ENCODE assay signal across 8 mouse cellular contexts in genomic region chr10:40141864-40142523, GRCm38 (mm10). TPM values are rescaled to one million over a fixed set of nuclear protein-coding genes. Genes with fewer than 3 reads are reported as not detected.
A peak's percentile ranks its signal among the peaks of the same experiment; 100 is the strongest.
DNase-seq lines count a peak whose midpoint lies in the region; ATAC-seq and TF ChIP-seq lines count a peak whose summit lies in the region.

Slc16a10 (minus strand) TSS chr10:40142258.

- peak within 1 kb of the TSS; percentile 95 for H3K4me2 ChIP-seq in embryonic facial prominence, embryonic 11.5 days (ENCODE audit: low read depth, low read length)
- peak within 1 kb of the TSS; percentile 97 for H3K4me2 ChIP-seq in intestine, postnatal 0 days (replicated peaks; ENCODE audit: low read depth)

- no peaks in the 10 kb centered on the region for H3K4me1 ChIP-seq in embryonic facial prominence, embryonic 11.5 days (ENCODE audit: control insufficient read depth, insufficient read depth, low read length)
- H3K4me1 ChIP-seq in intestine, postnatal 0 days (replicated peaks; ENCODE audit: control insufficient read depth, insufficient read depth, low read length): no peaks in the 10 kb centered on the region
- peaks cover 15% of the 10 kb centered on the region for H3K4me1 ChIP-seq in midbrain, embryonic 10.5 days

- H3K4me3 ChIP-seq in embryonic facial prominence, embryonic 11.5 days (ENCODE audit: low read depth, low read length): peak within 1 kb of the TSS; percentile 67
- H3K4me3 ChIP-seq in intestine, postnatal 0 days (ENCODE audit: low read depth, low read length): peak within 1 kb of the TSS; percentile 75
- peak within 1 kb of the TSS; percentile 74 for H3K4me3 ChIP-seq in midbrain, embryonic 10.5 days

- H3K9ac ChIP-seq in embryonic facial prominence, embryonic 11.5 days (replicated peaks; ENCODE audit: low read length): peak within 1 kb of the TSS; percentile 70
- peak within 1 kb of the TSS; percentile 72 for H3K9ac ChIP-seq in intestine, postnatal 0 days (ENCODE audit: low read depth, low read length)

- ATAC-seq in embryonic facial prominence, embryonic 11.5 days (replicated peaks; ENCODE audit: insufficient number of reproducible peaks, low FRiP score, low TSS enrichment, low read depth): peak; percentile 98
- peak; percentile 98 for ATAC-seq in granulocyte monocyte progenitor cell, adult 5-6 weeks (replicated peaks; ENCODE audit: poor library complexity, severe bottlenecking)
- ATAC-seq in intestine, postnatal 0 days: peak; percentile 99

- TF ChIP-seq CTCF in intestine, postnatal 0 days (IDR thresholded peaks at IDR 0.05; ENCODE audit: low read depth): peak; percentile 34

- peak; percentile 96 for DNase-seq in adrenal gland, postnatal 25 days
- peak; percentile 97 for DNase-seq in embryonic facial prominence, embryonic 11.5 days (ENCODE audit: low spot score)
- DNase-seq in left cerebral cortex, postnatal 36 days (ENCODE audit: low spot score in 2 of 2): peak; percentile 86 to 89
- peak; percentile 92 for DNase-seq in midbrain, embryonic 10.5 days (ENCODE audit: low spot score)
- DNase-seq in right cerebral cortex, postnatal 36 days (ENCODE audit: low spot score in 2 of 2): peak; percentile 90
- peak; percentile 89 to 95 for DNase-seq in urinary bladder, postnatal 4 days (ENCODE audit: low spot score in 2 of 2)

- under 1% methylated on average over 47 of the region's 76 CpGs for WGBS in embryonic facial prominence, embryonic 11.5 days
- WGBS in intestine, postnatal 0 days: under 1% methylated on average over 60 of the region's 76 CpGs
- WGBS in midbrain, embryonic 10.5 days: 1% methylated on average over 76 of the region's 76 CpGs

- H3K9me3 ChIP-seq in embryonic facial prominence, embryonic 11.5 days (replicated peaks; ENCODE audit: control insufficient read depth, low read length): no peaks in the 10 kb centered on the region
- H3K9me3 ChIP-seq in intestine, postnatal 0 days (ENCODE audit: control insufficient read depth): no peaks in the 10 kb centered on the region
- H3K9me3 ChIP-seq in midbrain, embryonic 10.5 days (replicated peaks): no peaks in the 10 kb centered on the region

- peaks cover 6% of the 10 kb centered on the region; the same call in 1 of the 2 replicates for H3K27me3 ChIP-seq in embryonic facial prominence, embryonic 11.5 days (ENCODE audit: control insufficient read depth, insufficient read depth, low read length)
- no peaks in the 10 kb centered on the region for H3K27me3 ChIP-seq in intestine, postnatal 0 days (replicated peaks; ENCODE audit: control insufficient read depth, insufficient read depth, low read length)
- H3K27me3 ChIP-seq in midbrain, embryonic 10.5 days (ENCODE audit: low read depth, poor library complexity, severe bottlenecking): peaks cover 30% of the 10 kb centered on the region

- intact Hi-C loops in left cerebral cortex, postnatal 36 days (cut with DNase I): no loop called here

- H3K36me3 ChIP-seq in embryonic facial prominence, embryonic 11.5 days (replicated peaks; ENCODE audit: control insufficient read depth, insufficient read depth, low read depth, low read length): no peaks in the 10 kb centered on the region
- H3K36me3 ChIP-seq in intestine, postnatal 0 days (ENCODE audit: control insufficient read depth, insufficient read depth): no peaks in the 10 kb centered on the region
- no peaks in the 10 kb centered on the region for H3K36me3 ChIP-seq in midbrain, embryonic 10.5 days

- H3K27ac ChIP-seq in embryonic facial prominence, embryonic 11.5 days (replicated peaks; ENCODE audit: low read depth, low read length): no peak within 1 kb of the TSS
- H3K27ac ChIP-seq in intestine, postnatal 0 days (ENCODE audit: low read depth, low read length): peak within 1 kb of the TSS; percentile 77
- H3K27ac ChIP-seq in midbrain, embryonic 10.5 days (replicated peaks): peak within 1 kb of the TSS; percentile 85

RNA-seq across cellular contexts. Expression of gene Slc16a10, which starts in this region (rescaled TPM):
- total RNA-seq in adrenal gland, postnatal 25 days (2021): 23.2 and 25.2 TPM in 2 replicates
- 5.0 and 5.4 TPM in 2 replicates for polyA plus RNA-seq in embryonic facial prominence, embryonic 11.5 days (2014; fragmentation: Nextera tagmentation; extraction: Ambion mirVana)
- 30.2 and 37.9 TPM in 2 replicates for total RNA-seq in granulocyte monocyte progenitor cell, adult 5-6 weeks (2014; fragmentation: Nextera tagmentation)
- total RNA-seq in granulocyte monocyte progenitor cell, adult 5-6 weeks (2017): 21.4 and 29.6 TPM in 2 replicates
- polyA plus RNA-seq in intestine, postnatal 0 days (2015; fragmentation: Nextera tagmentation; extraction: Ambion mirVana): 57.5 and 59.5 TPM in 2 replicates
- 1 to 10 TPM; 2.6 to 3.1 TPM for total RNA-seq in left cerebral cortex, postnatal 36 days (2021)
- 5.0 and 6.4 TPM in 2 replicates for polyA plus RNA-seq in midbrain, embryonic 10.5 days (2016; fragmentation: Nextera tagmentation; extraction: Ambion mirVana)
